Mouse (Mus musculus) embryonic facial prominence, embryonic 10.5 days (tissue): ENCODE results near the gene Zbed4. TPM values are rescaled to one million over a fixed set of nuclear protein-coding genes. Genes with fewer than 3 reads are reported as not detected.

Source experiments
- polyA plus RNA-seq: library from polyadenylated mRNA; unstranded; fragments of >200 nt; fragmentation: Nextera tagmentation; extraction: Ambion mirVana; gene quantifications from 2 replicates; pipeline ENCODE4 v1.2.1, GENCODE M21; 2016

Zbed4 gene
- polyA plus RNA-seq, 1 experiment from 2014 or later, result 38.5 TPM

Other genes with a start within 250 kb of the Zbed4 start
- gene Zdhhc25, start 151.4 kb upstream of the Zbed4 start, polyA plus RNA-seq, result not detected in 2 replicates
- gene Brd1, start 17.4 kb upstream of the Zbed4 start, polyA plus RNA-seq, result 22.2 and 23.5 TPM in 2 replicates
- 10.9 and 12.5 TPM in 2 replicates for gene Alg12, start 67.7 kb downstream of the Zbed4 start, polyA plus RNA-seq
- gene Creld2, start 68.0 kb downstream of the Zbed4 start, polyA plus RNA-seq, result 92.2 and 93.9 TPM in 2 replicates
- gene Pim3, start 110.5 kb downstream of the Zbed4 start, polyA plus RNA-seq, result 43.6 and 49.0 TPM in 2 replicates
- not detected in 2 replicates for gene Ttll8, start 202.8 kb downstream of the Zbed4 start, polyA plus RNA-seq
- gene Mlc1, start 227.3 kb downstream of the Zbed4 start, polyA plus RNA-seq, result 1.0 and 1.5 TPM in 2 replicates
- not detected in 2 replicates for gene Mov10l1, start 231.2 kb downstream of the Zbed4 start, polyA plus RNA-seq